Mouse (Mus musculus): ENCODE results near the gene Syngr3.

Gene Syngr3

GRCm38 (mm10) chr17:24646381-24646780 lies 43.4 kb downstream of the Syngr3 start:
- CTCF ChIA-PET: no interaction called here

GRCm38 (mm10) chr17:24645916-24646315 lies 43.8 kb downstream of the Syngr3 start:
- CTCF ChIA-PET: no interaction called here

- CTCF ChIA-PET: no interaction called here
Observed at GRCm38 (mm10) chr17:24644875-24645721, 44.7 kb downstream of the Syngr3 start.

- CTCF ChIA-PET: interaction anchor here (1.1 kb wide), 1 partner anchor 19 kb away, joined by 3 read pairs; no protein-coding TSS in a partner anchor
Observed at GRCm38 (mm10) chr17:24644030-24644715, 45.6 kb downstream of the Syngr3 start.

GRCm38 (mm10) chr17:24642791-24643343 lies 46.9 kb downstream of the Syngr3 start:
- CTCF ChIA-PET: interaction anchor here (1.1 kb wide), 1 partner anchor 20 kb away, joined by 3 read pairs; no protein-coding TSS in a partner anchor

GRCm38 (mm10) chr17:24641944-24642343 lies 47.8 kb downstream of the Syngr3 start:
- CTCF ChIA-PET: no interaction called here

GRCm38 (mm10) chr17:24640581-24640980 lies 49.2 kb downstream of the Syngr3 start:
- CTCF ChIA-PET: interaction anchor here (0.5 kb wide), 1 partner anchor 15 kb away, joined by 3 read pairs; no protein-coding TSS in a partner anchor

- CTCF ChIA-PET: interaction anchor here (0.5 kb wide), 1 partner anchor 15 kb away, joined by 3 read pairs; no protein-coding TSS in a partner anchor
Observed at GRCm38 (mm10) chr17:24640119-24640518, 49.6 kb downstream of the Syngr3 start.

- CTCF ChIA-PET: no interaction called here
Observed at GRCm38 (mm10) chr17:24639571-24639988, 50.2 kb downstream of the Syngr3 start.

GRCm38 (mm10) chr17:24638840-24639239 lies 50.9 kb downstream of the Syngr3 start:
- CTCF ChIA-PET: interaction anchor here (0.7 kb wide), 1 partner anchor 214 kb away, joined by 3 read pairs; no protein-coding TSS in a partner anchor

- CTCF ChIA-PET: interaction anchor here (0.7 kb wide), 1 partner anchor 213 kb away, joined by 3 read pairs; no protein-coding TSS in a partner anchor
Observed at GRCm38 (mm10) chr17:24638214-24638613, 51.5 kb downstream of the Syngr3 start.

- CTCF ChIA-PET: interaction anchor here (0.5 to 1.1 kb wide), 2 partner anchors 22 to 97 kb away, joined by 3 read pairs; no protein-coding TSS in a partner anchor
Observed at GRCm38 (mm10) chr17:24636781-24637481, 52.8 kb downstream of the Syngr3 start.

GRCm38 (mm10) chr17:24635694-24636093 lies 54.1 kb downstream of the Syngr3 start:
- CTCF ChIA-PET: no interaction called here

Measured in spleen, embryonic (tissue).